Mouse (Mus musculus): Measurements from ENCODE around the gene Vmn2r91.
"Not testable (repeated sequence)": the region's sequence is repeated elsewhere in the genome, so short reads cannot be mapped to it uniquely, and the experiment has no call there.

Vmn2r91 gene

GRCm38 (mm10) chr17:18084716-18085115 is at the start of gene Vmn2r91:
Gene Vmn2r91 (plus strand): TSS chr17:18085016.
- not testable (repeated sequence) for DNase-seq

GRCm38 (mm10) chr17:18049124-18049523 is 35.7 kb upstream of the Vmn2r91 start, which contains the start of gene Vmn2r124:
Gene Vmn2r124 (plus strand): TSS chr17:18049424.
- DNase-seq = no peak

- DNase-seq = not testable (repeated sequence)
These were observed 10.8 kb downstream of the Vmn2r91 start for GRCm38 (mm10) chr17:18095626-18096025.

- DNase-seq = not testable (repeated sequence)
These were observed 17.4 kb downstream of the Vmn2r91 start for GRCm38 (mm10) chr17:18102265-18102664.

GRCm38 (mm10) chr17:18151587-18151986 is 66.8 kb downstream of the Vmn2r91 start, which contains the start of gene Vmn2r92:
Gene Vmn2r92 (plus strand): TSS chr17:18151887.
- DNase-seq = not testable (repeated sequence)

- DNase-seq = not testable (repeated sequence)
These were observed 76.4 kb downstream of the Vmn2r91 start for GRCm38 (mm10) chr17:18161194-18161593.
